Mouse (Mus musculus) liver, adult 2 months (tissue): ENCODE measurements around the gene Arrdc4.

Experiments used
- CTCF ChIP-seq: fragments of 200-500 bp; IDR thresholded peaks from 2 replicates; pipeline ENCODE4 v1.5.1; 2011; ENCODE audit warnings: low read depth, low read length, control low read depth
- POLR2A ChIP-seq: fragments of 200-500 bp; IDR thresholded peaks from 2 replicates; pipeline ENCODE4 v1.6.1; 2011; ENCODE audit warnings: low read length, control low read depth; ENCODE audit not compliant: insufficient read depth; ENCODE audit errors: extremely low read depth

DNA sequence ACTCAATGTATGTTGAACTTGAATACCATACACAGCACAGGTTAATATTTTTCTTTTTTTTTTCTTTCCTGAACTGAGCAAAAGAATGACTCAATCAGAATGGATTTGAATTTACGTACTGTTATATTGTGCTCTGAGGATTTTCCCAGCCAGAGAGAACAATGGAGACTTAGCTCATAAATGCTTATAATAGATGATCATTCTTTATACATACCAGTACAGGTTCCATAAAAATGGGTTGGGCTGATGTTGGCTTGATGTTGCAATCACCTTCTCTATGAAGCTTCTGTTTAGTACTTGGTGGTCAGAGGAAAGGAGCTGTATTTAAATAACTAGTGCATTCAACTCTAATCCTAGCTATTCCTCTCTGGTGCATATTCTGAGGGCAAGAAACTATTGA, 57.6 kb downstream of the Arrdc4 start:
- TF ChIP-seq CTCF = no peak
- TF ChIP-seq POLR2A = no peak
